Mouse (Mus musculus) forebrain, embryonic 14.5 days (tissue): ENCODE measurements at regions not wholly inside any gene's neighbourhood (a gene's known extent, or its start where the extent isn't known, plus 50 kb on each side); places are given as distances from the start of the nearest gene placed in this dataset.

Source experiments
- ATAC-seq: fragments of 200-750 bp; cut with Nextera tagmentation; 2 replicates; pipeline ENCODE4 v1.8.0; 2017; ENCODE audit warnings: mild to moderate bottlenecking, moderate library complexity
- DNase-seq: peaks from one replicate; pipeline ENCODE4 v3.0.0-alpha.2; 2015; ENCODE audit warnings: low spot score
- H3K27ac ChIP-seq: fragments of 300-500 bp; sonication (generic); 2 replicates; pipeline ENCODE4 v1.5.1; 2014; ENCODE audit warnings: low read depth, mild to moderate bottlenecking, control low read depth, low read length, moderate library complexity
- H3K27me3 ChIP-seq: fragments of 300-500 bp; sonication (generic); replicated peaks from 2 replicates; pipeline ENCODE4 v1.6.1; 2014; ENCODE audit warnings: low read length, control low read depth, mixed read lengths; ENCODE audit not compliant: control insufficient read depth, insufficient read depth
- H3K36me3 ChIP-seq: fragments of 300-500 bp; sonication (generic); 2 replicates; pipeline ENCODE4 v1.6.1; 2014; ENCODE audit warnings: low read length, control low read depth; ENCODE audit not compliant: control insufficient read depth, insufficient read depth
- H3K4me1 ChIP-seq: fragments of 300-500 bp; sonication (generic); 2 replicates; pipeline ENCODE4 v1.6.1; 2014; ENCODE audit warnings: antibody characterized with exemption, low read length, control low read depth; ENCODE audit not compliant: control insufficient read depth, insufficient read depth
- H3K4me2 ChIP-seq: fragments of 300-500 bp; sonication (generic); 2 replicates; pipeline ENCODE4 v1.6.1; 2014; ENCODE audit warnings: mild to moderate bottlenecking, control low read depth, low read length
- H3K4me3 ChIP-seq: fragments of 300-500 bp; sonication (generic); 2 replicates; pipeline ENCODE4 v1.5.1; 2014; ENCODE audit warnings: low read depth, low read length, control low read depth
- H3K9ac ChIP-seq: fragments of 300-500 bp; sonication (generic); 2 replicates; pipeline ENCODE4 v1.6.1; 2014; ENCODE audit warnings: mild to moderate bottlenecking, low read length, control low read depth, moderate library complexity
- H3K9me3 ChIP-seq: fragments of 300-500 bp; sonication (generic); replicated peaks from 2 replicates; pipeline ENCODE4 v1.6.1; 2016; ENCODE audit warnings: low read length, control low read depth, mixed read lengths; ENCODE audit not compliant: control insufficient read depth
- WGBS: fragments of 180-500 bp; shearing (Covaris S2); extraction: QIAGEN DNeasy Blood & Tissue Kit; methylation state at CpG from one replicate; pipeline ENCODE4 v1.1.7; 2014; 5-methylcytosine and 5-hydroxymethylcytosine counted together

DNA sequence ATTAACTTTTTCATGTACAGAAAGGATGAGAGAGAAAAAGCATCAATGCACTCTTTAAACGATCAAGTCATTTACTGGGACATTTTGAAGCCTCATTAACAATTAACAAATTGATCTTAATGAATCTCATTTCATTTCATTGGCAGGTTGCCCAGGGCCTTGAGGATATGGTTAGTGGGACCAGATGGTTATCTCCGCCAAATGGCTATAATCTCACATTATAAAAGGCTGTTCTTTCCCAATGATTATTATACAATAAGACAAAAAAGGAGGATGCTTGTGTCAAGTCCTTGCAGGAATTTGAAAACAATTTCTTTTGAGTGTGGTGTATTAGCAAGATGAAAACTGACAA is 185.3 kb downstream of the Snx13 start:
- no peak overlapping the region for H3K9ac ChIP-seq
- H3K4me3 ChIP-seq: no peak overlapping the region
- no peaks in the 10 kb centered on the region for H3K9me3 ChIP-seq
- H3K4me2 ChIP-seq: no peak overlapping the region
- 12% methylated on average over 2 of the region's 2 CpGs for WGBS
- peaks cover 2% of the 10 kb centered on the region; the same call in 1 of the 2 replicates for H3K4me1 ChIP-seq
- H3K36me3 ChIP-seq: no peaks in the 10 kb centered on the region
- no peaks in the 10 kb centered on the region for H3K27me3 ChIP-seq
- peak; percentile 91 for DNase-seq
- H3K27ac ChIP-seq: no peak overlapping the region
- ATAC-seq: peak; percentile 88

DNA sequence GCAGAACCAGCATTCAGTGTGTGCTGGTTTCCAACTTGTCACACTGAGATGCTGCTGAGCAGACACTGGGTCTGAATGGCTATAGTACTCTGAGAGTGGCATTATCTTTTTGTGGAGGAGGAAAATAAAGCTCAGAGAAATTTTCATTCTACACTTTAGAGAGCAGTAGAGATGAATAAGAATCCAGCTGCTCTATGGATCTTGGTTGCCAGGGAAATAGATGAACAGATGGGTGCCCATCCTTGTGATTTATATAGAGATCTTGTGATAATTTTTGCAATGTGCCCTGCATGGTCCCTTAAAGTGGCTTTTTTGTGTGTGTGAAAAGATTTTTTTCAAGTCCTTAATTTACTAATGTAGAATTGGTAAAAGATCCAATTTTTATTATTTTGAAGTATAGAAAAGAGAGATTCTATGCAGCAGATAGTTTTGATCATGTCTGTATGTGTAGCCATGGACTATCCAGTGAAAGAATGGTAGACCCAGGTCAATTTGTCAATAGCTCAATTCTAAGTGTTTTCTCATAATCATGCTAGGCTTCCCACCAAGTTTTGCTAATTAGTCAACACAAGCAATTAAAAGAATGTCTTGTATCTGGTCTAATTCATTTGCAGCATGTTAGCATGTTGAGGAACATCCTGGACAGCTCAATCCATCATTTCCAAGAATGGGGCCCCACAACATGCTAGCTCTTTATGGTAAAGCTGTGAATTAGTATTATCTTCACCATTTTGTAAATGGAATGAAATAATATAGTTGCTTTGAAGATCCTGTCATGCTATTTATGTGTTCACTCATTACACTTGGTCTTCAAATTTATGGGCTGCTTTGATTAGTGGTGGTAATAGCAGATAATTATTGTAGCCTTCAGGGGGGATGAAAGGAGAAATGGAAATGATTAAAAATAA is 184.7 kb downstream of the Snx13 start:
- Histone ChIP-seq H3K27me3 (no peaks in the 10 kb centered on the region), H3K4me1 (peaks cover 2% of the 10 kb centered on the region; the same call in 1 of the 2 replicates), H3K36me3 (no peaks in the 10 kb centered on the region), H3K27ac (no peak overlapping the region), H3K4me2 (no peak overlapping the region), H3K4me3 (no peak overlapping the region), H3K9ac (no peak overlapping the region), H3K9me3 (no peaks in the 10 kb centered on the region)
- DNase-seq (peak; percentile 61), ATAC-seq (peak; percentile 84)

DNA sequence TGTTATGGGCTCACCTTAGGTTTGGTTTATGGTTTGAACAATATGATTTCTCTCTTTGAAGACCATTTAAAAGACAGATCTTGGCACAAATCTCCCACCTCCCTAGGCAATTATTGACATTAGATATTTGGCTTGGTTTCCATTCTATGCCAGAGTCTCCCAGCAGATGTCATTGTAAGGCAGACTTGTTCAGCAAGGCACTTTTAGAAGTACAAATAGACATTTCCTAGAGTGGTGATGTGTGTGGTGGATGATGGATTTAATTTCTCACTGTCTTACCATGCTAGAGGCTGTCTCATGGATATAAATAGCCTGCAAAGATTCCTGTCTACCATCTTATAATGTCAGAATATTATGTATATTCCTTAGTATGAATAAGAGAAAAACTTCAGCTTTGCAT is 173.4 kb downstream of the Snx13 start:
- Histone ChIP-seq H3K27me3 (no peaks in the 10 kb centered on the region), H3K4me3 (no peak overlapping the region), H3K27ac (no peak overlapping the region), H3K9ac (no peak overlapping the region), H3K9me3 (no peaks in the 10 kb centered on the region), H3K4me1 (no peaks in the 10 kb centered on the region), H3K36me3 (no peaks in the 10 kb centered on the region), H3K4me2 (no peak overlapping the region)
- DNase-seq (peak; percentile 21), ATAC-seq (no peak)

DNA sequence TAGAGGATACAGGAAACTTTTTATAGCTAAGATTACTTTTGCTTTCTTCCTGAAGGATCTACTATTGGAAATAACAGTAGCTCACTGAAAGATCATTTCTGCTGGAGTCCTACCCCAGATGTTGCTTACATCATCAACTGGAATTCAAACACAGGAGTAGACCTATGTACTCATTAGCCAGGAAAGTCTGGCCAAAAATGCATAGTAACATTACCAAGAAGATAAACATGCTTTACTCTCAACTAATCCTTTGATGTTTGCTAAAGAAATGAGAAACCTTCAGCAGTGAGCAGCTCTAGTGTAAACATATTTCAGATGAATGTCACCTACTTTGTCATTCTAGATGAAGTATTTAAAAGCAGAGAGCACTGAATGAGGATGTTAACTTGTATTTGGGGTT is 173.0 kb downstream of the Snx13 start:
- Histone ChIP-seq H3K9me3 (no peaks in the 10 kb centered on the region), H3K4me3 (no peak overlapping the region), H3K9ac (no peak overlapping the region), H3K4me2 (no peak overlapping the region), H3K27ac (no peak overlapping the region), H3K36me3 (no peaks in the 10 kb centered on the region), H3K27me3 (no peaks in the 10 kb centered on the region), H3K4me1 (no peaks in the 10 kb centered on the region)
- no peak for DNase-seq
- no peak for ATAC-seq

DNA sequence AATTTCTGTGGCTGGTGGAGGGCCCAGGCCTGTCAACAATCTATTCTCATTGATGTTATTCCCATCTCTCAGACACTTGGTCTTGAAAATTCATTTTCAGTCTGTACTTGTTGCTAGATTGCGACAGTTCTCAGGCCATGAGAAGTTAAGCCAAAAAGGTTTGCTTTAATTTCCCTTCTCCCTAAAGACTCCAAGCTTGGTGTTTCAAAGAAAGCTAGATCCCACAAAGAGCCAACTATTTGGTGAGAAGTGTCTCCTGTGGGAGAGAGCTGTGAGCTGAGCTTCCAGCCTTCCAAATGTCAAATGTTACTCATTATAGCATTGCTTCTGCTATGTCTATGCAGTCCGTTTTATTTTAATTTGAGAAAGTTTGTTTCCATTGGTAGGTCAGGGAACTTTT is 169.7 kb downstream of the Snx13 start:
- H3K4me2 ChIP-seq: no peak overlapping the region
- no peaks in the 10 kb centered on the region for H3K36me3 ChIP-seq
- H3K9me3 ChIP-seq: no peaks in the 10 kb centered on the region
- H3K9ac ChIP-seq: no peak overlapping the region
- 89% methylated on average over 2 of the region's 2 CpGs for WGBS
- no peaks in the 10 kb centered on the region for H3K27me3 ChIP-seq
- DNase-seq (no peak), ATAC-seq (no peak)
- no peak overlapping the region for H3K27ac ChIP-seq
- no peak overlapping the region for H3K4me3 ChIP-seq
- H3K4me1 ChIP-seq: no peaks in the 10 kb centered on the region

DNA sequence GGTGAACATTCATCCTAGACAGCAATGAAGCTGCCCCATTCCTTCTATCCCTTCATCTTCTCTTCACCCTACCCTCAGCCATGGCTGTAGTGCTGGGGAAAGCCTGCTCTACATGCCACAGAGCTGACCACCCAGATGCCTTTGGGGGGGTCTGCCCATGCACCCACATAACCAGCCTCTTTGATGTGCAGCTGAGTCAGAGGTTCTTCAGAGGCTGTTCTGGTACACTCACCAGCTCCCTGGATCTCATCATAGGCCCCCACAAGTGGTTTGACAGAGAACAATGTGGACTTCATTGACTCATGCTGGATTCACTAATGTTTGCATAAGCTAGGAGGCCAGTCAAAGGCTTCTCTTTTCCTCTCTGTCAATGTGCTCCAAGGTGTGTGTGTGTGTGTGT is 162.4 kb downstream of the Snx13 start:
- Histone ChIP-seq H3K27me3 (no peaks in the 10 kb centered on the region), H3K4me2 (no peak overlapping the region), H3K9ac (no peak overlapping the region), H3K27ac (no peak overlapping the region), H3K9me3 (no peaks in the 10 kb centered on the region), H3K4me1 (no peaks in the 10 kb centered on the region), H3K4me3 (no peak overlapping the region), H3K36me3 (no peaks in the 10 kb centered on the region)
- ATAC-seq (no peak), DNase-seq (no peak)

DNA sequence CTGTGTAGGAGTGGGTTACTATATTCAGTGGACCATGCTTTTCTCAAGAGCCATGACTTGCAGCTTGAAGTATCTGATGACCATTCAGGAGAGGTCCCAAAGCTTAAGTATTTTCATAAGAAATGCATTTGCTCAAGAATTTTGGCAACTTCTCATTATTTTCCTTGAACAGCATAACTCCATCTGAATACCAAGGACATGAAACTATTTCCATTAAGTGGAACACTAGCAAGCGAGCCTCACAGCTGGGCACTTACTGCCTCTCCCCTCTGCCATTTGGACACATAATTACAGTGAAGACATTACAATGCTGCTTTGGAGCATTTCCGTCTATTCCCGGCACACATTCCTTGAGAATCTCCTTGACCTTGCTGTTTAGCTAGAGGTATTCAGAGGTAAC is 160.6 kb downstream of the Snx13 start:
- DNase-seq (no peak), ATAC-seq (no peak)
- no peak overlapping the region for H3K4me2 ChIP-seq
- H3K4me1 ChIP-seq: no peaks in the 10 kb centered on the region
- H3K9me3 ChIP-seq: no peaks in the 10 kb centered on the region
- WGBS: 83% methylated on average over 3 of the region's 3 CpGs
- no peak overlapping the region for H3K27ac ChIP-seq
- H3K9ac ChIP-seq: no peak overlapping the region
- no peak overlapping the region for H3K4me3 ChIP-seq
- H3K27me3 ChIP-seq: no peaks in the 10 kb centered on the region
- H3K36me3 ChIP-seq: no peaks in the 10 kb centered on the region

DNA sequence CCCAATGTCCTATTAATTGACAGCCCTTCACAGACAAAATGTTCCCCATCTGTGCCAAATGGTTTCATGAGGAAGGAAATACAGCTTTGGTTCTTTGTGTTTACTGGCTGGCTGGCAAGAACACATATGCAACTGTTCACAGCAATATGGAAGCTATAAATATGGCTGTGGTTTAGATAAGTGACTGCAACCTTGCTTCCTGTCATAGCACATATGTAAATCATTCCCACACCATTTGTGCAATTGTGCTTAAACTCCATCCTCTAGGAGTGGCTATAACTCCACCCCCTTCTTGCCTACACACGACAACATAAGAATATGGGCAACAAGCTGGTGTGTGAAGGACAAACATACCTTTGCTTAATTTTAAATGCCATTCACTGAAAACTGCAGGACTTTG is 156.4 kb downstream of the Snx13 start:
- Histone ChIP-seq H3K27ac (no peak overlapping the region), H3K4me1 (no peaks in the 10 kb centered on the region), H3K9ac (no peak overlapping the region), H3K36me3 (no peaks in the 10 kb centered on the region), H3K27me3 (no peaks in the 10 kb centered on the region), H3K4me2 (no peak overlapping the region), H3K9me3 (no peaks in the 10 kb centered on the region), H3K4me3 (no peak overlapping the region)
- ATAC-seq (peak; percentile 76; the same call in 1 of the 2 replicates), DNase-seq (peak; percentile 30)
- 70% methylated on average over 1 of the region's 1 CpGs for WGBS

DNA sequence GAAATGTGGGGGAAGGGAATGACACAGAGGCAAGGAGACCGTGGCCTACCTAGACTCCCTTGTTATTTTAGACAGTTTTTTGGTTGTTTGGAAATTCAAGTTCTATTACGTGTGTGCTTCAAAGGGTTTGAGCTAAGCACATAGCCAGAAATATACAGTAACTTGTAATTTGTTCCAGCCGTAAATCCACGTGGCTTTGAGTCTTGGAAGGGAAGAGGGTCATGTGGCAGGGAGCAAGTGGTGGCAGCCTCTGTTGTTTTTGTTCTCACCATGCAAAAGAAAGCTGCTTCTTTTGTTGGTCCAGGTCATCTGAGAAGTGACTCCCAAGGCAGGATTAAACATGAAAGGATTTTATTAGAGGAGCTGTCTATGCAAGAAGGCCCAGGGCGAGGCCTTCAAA is 153.1 kb downstream of the Snx13 start:
- H3K4me1 ChIP-seq: no peaks in the 10 kb centered on the region
- no peaks in the 10 kb centered on the region for H3K36me3 ChIP-seq
- no peak overlapping the region for H3K27ac ChIP-seq
- DNase-seq: no peak
- H3K4me2 ChIP-seq: no peak overlapping the region
- no peak overlapping the region for H3K9ac ChIP-seq
- 63% methylated on average over 5 of the region's 5 CpGs for WGBS
- H3K9me3 ChIP-seq: no peaks in the 10 kb centered on the region
- no peak overlapping the region for H3K4me3 ChIP-seq
- ATAC-seq: no peak
- H3K27me3 ChIP-seq: no peaks in the 10 kb centered on the region
